Mouse (Mus musculus): ENCODE measurements around the gene Mgmt. TPM values are rescaled to one million over a fixed set of nuclear protein-coding genes. Genes with fewer than 3 reads are reported as not detected.
A peak's percentile ranks its signal among the peaks of the same experiment; 100 is the strongest.

Mgmt gene
- total and polyA plus RNA-seq, 3 experiments, result 5.2 to 10.8 (median 8.5) TPM

GRCm38 (mm10) chr7:136880386-136880785 lies 14.0 kb upstream of the Mgmt start:
- Histone ChIP-seq H3K9me3 (replicated peaks; ENCODE audit: low read length) (no peaks in the 10 kb centered on the region), H3K27me3 (replicated peaks) (peaks cover 2% of the 10 kb centered on the region), H3K27ac (ENCODE audit: insufficient read depth, low read depth) (no peak overlapping the region), H3K9ac (ENCODE audit: insufficient read depth, low read depth) (no peak overlapping the region), H3K36me3 (replicated peaks in 1 of 2; ENCODE audit: control insufficient read depth in 1 of 2, insufficient read depth in 1 of 2, low read length in 1 of 2) (no peaks in the 10 kb centered on the region), H3K4me2 (ENCODE audit: insufficient read depth, low read depth, poor library complexity, severe bottlenecking) (no peak overlapping the region), H3K79me2 (replicated peaks; ENCODE audit: control insufficient read depth, extremely low read depth, insufficient read depth, poor library complexity, severe bottlenecking) (no peaks in the 10 kb centered on the region), H3K4me1 (ENCODE audit: control insufficient read depth in 1 of 2, insufficient read depth in 2 of 2) (peaks cover 0 to 4% of the 10 kb centered on the region in 2 experiments; a peak in 1 of 4 replicates), H3K4me3 (replicated peaks in 1 of 3; ENCODE audit: low read depth in 2 of 3, low read length in 2 of 3, poor library complexity in 1 of 3) (no peak overlapping the region)
- TF ChIP-seq E2F4 (IDR thresholded peaks at IDR 0.05; ENCODE audit: insufficient replicate concordance, low read depth, low read length) (no peak), MXI1 (IDR thresholded peaks at IDR 0.05; ENCODE audit: low read depth, low read length) (no peak), CTCF (conservative IDR thresholded peaks at IDR 0.05 in 1 of 2, IDR thresholded peaks at IDR 0.05 in 1 of 2; ENCODE audit: low read depth in 2 of 2, low read length in 2 of 2) (no peak), UBTF (IDR thresholded peaks at IDR 0.05; ENCODE audit: low read depth, low read length) (no peak), ZKSCAN1 (IDR thresholded peaks at IDR 0.05; ENCODE audit: borderline replicate concordance, low read depth, low read length) (no peak)
- dilution Hi-C loops (cut with MboI; ENCODE audit: extremely low pct_ligation_motif_present, extremely low pct_unique_long_range_greater_than_20kb, low sequenced_read_pairs) (no loop called here), in situ Hi-C loops (cut with MboI; ENCODE audit: low pct_ligation_motif_present, low pct_unique_long_range_greater_than_20kb, low sequenced_read_pairs) (loop anchor here (25.0 kb wide), 1 partner anchor 557 kb away; the partner anchor contains the start of gene Glrx3)
- no peak for DNase-seq (ENCODE audit: extremely low read depth)

GRCm38 (mm10) chr7:136888161-136888560 lies 6.3 kb upstream of the Mgmt start:
- H3K79me2 ChIP-seq (replicated peaks; ENCODE audit: control insufficient read depth, extremely low read depth, insufficient read depth, poor library complexity, severe bottlenecking), result no peaks in the 10 kb centered on the region
- no peak overlapping the region for H3K4me2 ChIP-seq (ENCODE audit: insufficient read depth, low read depth, poor library complexity, severe bottlenecking)
- H3K9ac ChIP-seq (ENCODE audit: insufficient read depth, low read depth), result no peak overlapping the region
- peaks cover 3 to 22% of the 10 kb centered on the region in 2 experiments; a peak in 3 of 4 replicates for H3K4me1 ChIP-seq (ENCODE audit: control insufficient read depth in 1 of 2, insufficient read depth in 2 of 2)
- H3K4me3 ChIP-seq (replicated peaks in 1 of 3; ENCODE audit: low read depth in 2 of 3, low read length in 2 of 3, poor library complexity in 1 of 3), result no peak overlapping the region
- no peaks in the 10 kb centered on the region for H3K9me3 ChIP-seq (replicated peaks; ENCODE audit: low read length)
- dilution Hi-C loops (cut with MboI; ENCODE audit: extremely low pct_ligation_motif_present, extremely low pct_unique_long_range_greater_than_20kb, low sequenced_read_pairs) (no loop called here), in situ Hi-C loops (cut with MboI; ENCODE audit: low pct_ligation_motif_present, low pct_unique_long_range_greater_than_20kb, low sequenced_read_pairs) (loop anchor here (25.0 kb wide), 1 partner anchor 549 kb away; the partner anchor contains the start of gene Glrx3)
- no peak overlapping the region for H3K27ac ChIP-seq (ENCODE audit: insufficient read depth, low read depth)
- DNase-seq (ENCODE audit: extremely low read depth), result no peak
- TF ChIP-seq POLR2A (IDR thresholded peaks at IDR 0.05; ENCODE audit: low read depth, low read length), result no peak
- peaks cover 2% of the 10 kb centered on the region for H3K27me3 ChIP-seq (replicated peaks)
- H3K36me3 ChIP-seq (replicated peaks in 1 of 2; ENCODE audit: control insufficient read depth in 1 of 2, insufficient read depth in 1 of 2, low read length in 1 of 2), result no peaks in the 10 kb centered on the region

- dilution Hi-C loops (cut with MboI; ENCODE audit: extremely low pct_ligation_motif_present, extremely low pct_unique_long_range_greater_than_20kb, low sequenced_read_pairs) (no loop called here), in situ Hi-C loops (cut with MboI; ENCODE audit: low pct_ligation_motif_present, low pct_unique_long_range_greater_than_20kb, low sequenced_read_pairs) (loop anchor here (25.0 kb wide), 1 partner anchor 542 kb away; the partner anchor contains the start of gene Glrx3)
- H3K9me3 ChIP-seq (replicated peaks; ENCODE audit: low read length), result no peaks in the 10 kb centered on the region
- H3K9ac ChIP-seq (ENCODE audit: insufficient read depth, low read depth), result peak overlapping the region; percentile 93
- no peaks in the 10 kb centered on the region for H3K27me3 ChIP-seq (replicated peaks)
- peak overlapping the region; percentile 80 for H3K4me2 ChIP-seq (ENCODE audit: insufficient read depth, low read depth, poor library complexity, severe bottlenecking)
- DNase-seq (ENCODE audit: extremely low read depth), result no peak
- H3K36me3 ChIP-seq (replicated peaks in 1 of 2; ENCODE audit: control insufficient read depth in 1 of 2, insufficient read depth in 1 of 2, low read length in 1 of 2), result peaks cover 0 to under 1% of the 10 kb centered on the region in 2 experiments
- peaks cover 2 to 22% of the 10 kb centered on the region in 2 experiments; a peak in 3 of 4 replicates for H3K4me1 ChIP-seq (ENCODE audit: control insufficient read depth in 1 of 2, insufficient read depth in 2 of 2)
- no peak overlapping the region for H3K27ac ChIP-seq (ENCODE audit: insufficient read depth, low read depth)
- H3K79me2 ChIP-seq (replicated peaks; ENCODE audit: control insufficient read depth, extremely low read depth, insufficient read depth, poor library complexity, severe bottlenecking), result no peaks in the 10 kb centered on the region
- TF ChIP-seq MXI1 (IDR thresholded peaks at IDR 0.05; ENCODE audit: low read depth, low read length) (no peak), SMC3 (IDR thresholded peaks at IDR 0.05; ENCODE audit: low read depth, low read length) (no peak), SIN3A (IDR thresholded peaks at IDR 0.05; ENCODE audit: low read length) (peak; percentile 13; the same call in 1 of the 2 replicates)
- peak overlapping the region; percentile 70 to 78 (median 73) for H3K4me3 ChIP-seq (replicated peaks in 1 of 3; ENCODE audit: low read depth in 2 of 3, low read length in 2 of 3, poor library complexity in 1 of 3)
Measured at GRCm38 (mm10) chr7:136895356-136895755, 942 bp downstream of the Mgmt start.

All from CH12.LX (cell line).